Mouse (Mus musculus): ENCODE results near the gene Siglecg. TPM values are rescaled to one million over a fixed set of nuclear protein-coding genes. Genes with fewer than 3 reads are reported as not detected.
"Not testable (repeated sequence)": the region's sequence is repeated elsewhere in the genome, so short reads cannot be mapped to it uniquely, and the experiment has no call there.

Siglecg gene
- total RNA-seq (2021) = 1 to 10 TPM; 1.4 to 1.9 TPM
- long read RNA-seq, experiment 1, partial matches to known transcripts = 1 of 1 reads
- long read RNA-seq, experiment 1, other reads (novel, unspliced or antisense) = 0 of 1 reads
- long read RNA-seq, experiment 2, partial matches to known transcripts = 2 of 3 reads
- long read RNA-seq, experiment 2, other reads (novel, unspliced or antisense) = 1 of 3 reads

- no peak for DNase-seq
Observed at GRCm38 (mm10) chr7:43408131-43408553, at the start of gene Siglecg. Gene Siglecg, plus strand, starts transcription at chr7:43408204.

- DNase-seq = peak; percentile 61
Observed at GRCm38 (mm10) chr7:43358556-43358955, 49.4 kb upstream of the Siglecg start.

- no peak for DNase-seq
Observed at GRCm38 (mm10) chr7:43361442-43361841, 46.6 kb upstream of the Siglecg start.

- DNase-seq = no peak
Observed at GRCm38 (mm10) chr7:43362021-43362420, 46.0 kb upstream of the Siglecg start.

GRCm38 (mm10) chr7:43378226-43378625 is 29.8 kb upstream of the Siglecg start:
- peak; percentile 30 for DNase-seq

- DNase-seq = no peak
Observed at GRCm38 (mm10) chr7:43392349-43393121, 15.5 kb upstream of the Siglecg start.

GRCm38 (mm10) chr7:43399501-43399900 is 8.5 kb upstream of the Siglecg start:
- DNase-seq = no peak

GRCm38 (mm10) chr7:43402718-43403117 is 5.3 kb upstream of the Siglecg start:
- no peak for DNase-seq

- DNase-seq = no peak
Observed at GRCm38 (mm10) chr7:43407573-43407972, 431 bp upstream of the Siglecg start.

GRCm38 (mm10) chr7:43409084-43409483 is 1.1 kb downstream of the Siglecg start:
- no peak for DNase-seq

- not testable (repeated sequence) for DNase-seq
Observed at GRCm38 (mm10) chr7:43411724-43412123, 3.7 kb downstream of the Siglecg start.

- no peak for DNase-seq
Observed at GRCm38 (mm10) chr7:43417298-43417697, 9.3 kb downstream of the Siglecg start.

GRCm38 (mm10) chr7:43422995-43423617 is 15.1 kb downstream of the Siglecg start:
- DNase-seq = peak; percentile 93

GRCm38 (mm10) chr7:43423991-43424625 is 16.1 kb downstream of the Siglecg start:
- no peak for DNase-seq

GRCm38 (mm10) chr7:43427406-43427805 is 19.4 kb downstream of the Siglecg start, which contains the start of gene Lim2:
Gene Lim2, plus strand, starts transcription at chr7:43427670.
- DNase-seq = no peak

- DNase-seq = no peak
Observed at GRCm38 (mm10) chr7:43429500-43429899, 21.5 kb downstream of the Siglecg start.

- no peak for DNase-seq
Observed at GRCm38 (mm10) chr7:43432891-43433290, 24.9 kb downstream of the Siglecg start.

GRCm38 (mm10) chr7:43434676-43435075 is 26.7 kb downstream of the Siglecg start:
- DNase-seq = no peak

- DNase-seq = no peak
Observed at GRCm38 (mm10) chr7:43436341-43437255, 28.6 kb downstream of the Siglecg start, which contains the start of gene Nkg7. Gene Nkg7, plus strand, starts transcription at chr7:43437073.

- no peak for DNase-seq
Observed at GRCm38 (mm10) chr7:43438611-43439010, 30.6 kb downstream of the Siglecg start.

GRCm38 (mm10) chr7:43440482-43440881 is 32.5 kb downstream of the Siglecg start, which contains the start of gene Cldnd2:
Gene Cldnd2, plus strand, starts transcription at chr7:43440782.
- DNase-seq = no peak
